Mouse (Mus musculus) liver, postnatal 0 days (tissue): Measurements from ENCODE around the gene 1700020L24Rik. TPM values are rescaled to one million over a fixed set of nuclear protein-coding genes. Genes with fewer than 3 reads are reported as not detected.

Experiments used
- ATAC-seq: fragments of 200-750 bp; cut with Nextera tagmentation; 2 replicates; pipeline ENCODE4 v1.8.0; 2017; ENCODE audit warnings: mild to moderate bottlenecking, moderate library complexity
- DNase-seq: peaks from one replicate; pipeline ENCODE4 v3.0.0-alpha.2; 2016
- H3K27ac ChIP-seq: fragments of 300-500 bp; sonication (generic); 2 replicates; pipeline ENCODE4 v1.5.1; 2014; ENCODE audit warnings: antibody characterized with exemption, moderate library complexity, mild to moderate bottlenecking, low read depth
- H3K27me3 ChIP-seq: fragments of 300-500 bp; sonication (generic); 2 replicates; pipeline ENCODE4 v1.6.1; 2014; ENCODE audit warnings: low read length, control low read depth, mixed read lengths; ENCODE audit not compliant: insufficient read depth
- H3K36me3 ChIP-seq: fragments of 300-500 bp; sonication (generic); replicated peaks from 2 replicates; pipeline ENCODE4 v1.6.1; 2014; ENCODE audit warnings: mild to moderate bottlenecking, control low read depth, low read length, moderate library complexity, mixed read lengths; ENCODE audit not compliant: insufficient read depth
- H3K4me1 ChIP-seq: fragments of 300-500 bp; sonication (generic); 2 replicates; pipeline ENCODE4 v1.6.1; 2014; ENCODE audit warnings: antibody characterized with exemption, mild to moderate bottlenecking, control low read depth; ENCODE audit not compliant: insufficient read depth
- H3K4me2 ChIP-seq: fragments of 300-500 bp; sonication (generic); 2 replicates; pipeline ENCODE4 v1.6.1; 2014; ENCODE audit warnings: low read depth, mild to moderate bottlenecking, low read length, moderate library complexity, mixed read lengths
- H3K4me3 ChIP-seq: fragments of 300-500 bp; sonication (generic); 2 replicates; pipeline ENCODE4 v1.5.1; 2014; ENCODE audit warnings: low read depth, low read length
- H3K9ac ChIP-seq: fragments of 300-500 bp; sonication (generic); replicated peaks from 2 replicates; pipeline ENCODE4 v1.6.1; 2014; ENCODE audit warnings: mild to moderate bottlenecking, moderate library complexity
- H3K9me3 ChIP-seq: fragments of 300-500 bp; sonication (generic); 2 replicates; pipeline ENCODE4 v1.6.1; 2016; ENCODE audit warnings: mild to moderate bottlenecking, control low read depth, low read length, mixed read lengths
- CTCF ChIP-seq: sonication (generic); IDR thresholded peaks from 2 replicates; pipeline ENCODE4 v1.5.1; 2016; ENCODE audit warnings: antibody characterized with exemption, low read depth
- EP300 ChIP-seq: IDR thresholded peaks from 2 replicates; pipeline ENCODE4 v1.6.1; 2016; ENCODE audit warnings: antibody characterized with exemption, low read depth, mild to moderate bottlenecking
- WGBS: fragments of 180-500 bp; shearing (Covaris S2); extraction: QIAGEN DNeasy Blood & Tissue Kit; methylation state at CpG from one replicate; pipeline ENCODE4 v1.1.7; 2014; ENCODE audit not compliant: insufficient replicate concordance; 5-methylcytosine and 5-hydroxymethylcytosine counted together
- polyA plus RNA-seq: library from polyadenylated mRNA; unstranded; fragments of >200 nt; fragmentation: Nextera tagmentation; extraction: Ambion mirVana; gene quantifications from 2 replicates; pipeline ENCODE4 v1.2.1, GENCODE M21; 2015

Gene 1700020L24Rik
- polyA plus RNA-seq, 1 experiment from 2014 or later = 2.6 TPM

- Histone ChIP-seq H3K9ac (no peak overlapping the region), H3K27ac (no peak overlapping the region), H3K4me3 (no peak overlapping the region), H3K4me2 (no peak overlapping the region), H3K4me1 (no peaks in the 10 kb centered on the region; the same call in 1 of the 2 replicates), H3K27me3 (peaks cover 34% of the 10 kb centered on the region), H3K36me3 (no peaks in the 10 kb centered on the region), H3K9me3 (no peaks in the 10 kb centered on the region)
- no peak for ATAC-seq
- no peak for DNase-seq
- 77% methylated on average over 7 of the region's 7 CpGs for WGBS
- TF ChIP-seq EP300 (no peak), CTCF (no peak)
Measured at GRCm38 (mm10) chr11:83417708-83418107, 19.8 kb upstream of the 1700020L24Rik start.

GRCm38 (mm10) chr11:83418566-83418965 lies 18.9 kb upstream of the 1700020L24Rik start:
- Histone ChIP-seq H3K4me2 (no peak overlapping the region), H3K4me1 (no peaks in the 10 kb centered on the region; the same call in 1 of the 2 replicates), H3K4me3 (no peak overlapping the region), H3K36me3 (no peaks in the 10 kb centered on the region), H3K27ac (no peak overlapping the region), H3K9ac (no peak overlapping the region), H3K9me3 (no peaks in the 10 kb centered on the region), H3K27me3 (peaks cover 33% of the 10 kb centered on the region)
- TF ChIP-seq EP300 (no peak), CTCF (peak; percentile 20; the same call in 1 of the 2 replicates)
- WGBS = 6% methylated on average over 37 of the region's 38 CpGs
- ATAC-seq = no peak
- DNase-seq = no peak

- no peak for ATAC-seq
- 22% methylated on average over 4 of the region's 4 CpGs for WGBS
- H3K36me3 ChIP-seq = no peaks in the 10 kb centered on the region
- no peak overlapping the region for H3K4me3 ChIP-seq
- no peak overlapping the region for H3K27ac ChIP-seq
- DNase-seq = no peak
- H3K27me3 ChIP-seq = peaks cover 33% of the 10 kb centered on the region
- H3K4me1 ChIP-seq = no peaks in the 10 kb centered on the region; the same call in 1 of the 2 replicates
- no peak for TF ChIP-seq EP300
- peak; percentile 55 for TF ChIP-seq CTCF
- H3K9me3 ChIP-seq = no peaks in the 10 kb centered on the region
- H3K9ac ChIP-seq = no peak overlapping the region
- no peak overlapping the region for H3K4me2 ChIP-seq
Measured at GRCm38 (mm10) chr11:83420338-83420737, 17.1 kb upstream of the 1700020L24Rik start.

GRCm38 (mm10) chr11:83421305-83421704 lies 16.2 kb upstream of the 1700020L24Rik start:
- Histone ChIP-seq H3K9me3 (no peaks in the 10 kb centered on the region), H3K4me3 (no peak overlapping the region), H3K27ac (no peak overlapping the region), H3K9ac (no peak overlapping the region), H3K4me1 (no peaks in the 10 kb centered on the region; the same call in 1 of the 2 replicates), H3K4me2 (no peak overlapping the region), H3K27me3 (peaks cover 35% of the 10 kb centered on the region), H3K36me3 (no peaks in the 10 kb centered on the region)
- 1% methylated on average over 9 of the region's 9 CpGs for WGBS
- peak; percentile 81 for DNase-seq
- ATAC-seq = no peak
- TF ChIP-seq EP300 = no peak
- TF ChIP-seq CTCF = no peak

- 6% methylated on average over 8 of the region's 8 CpGs for WGBS
- Histone ChIP-seq H3K4me2 (no peak overlapping the region), H3K4me1 (no peaks in the 10 kb centered on the region), H3K9me3 (no peaks in the 10 kb centered on the region), H3K36me3 (no peaks in the 10 kb centered on the region), H3K27ac (no peak overlapping the region), H3K4me3 (no peak overlapping the region), H3K27me3 (peaks cover 29% of the 10 kb centered on the region; the same call in 1 of the 2 replicates), H3K9ac (no peak overlapping the region)
- DNase-seq = peak; percentile 81
- peak; percentile 95 for TF ChIP-seq CTCF
- TF ChIP-seq EP300 = no peak
- 0 out of 2 replicates have a peak, but pooled peaks have one; percentile 38 for ATAC-seq
Measured at GRCm38 (mm10) chr11:83424681-83425080, 12.8 kb upstream of the 1700020L24Rik start.

- Histone ChIP-seq H3K27me3 (peaks cover 14% of the 10 kb centered on the region; the same call in 1 of the 2 replicates), H3K36me3 (no peaks in the 10 kb centered on the region), H3K9ac (no peak overlapping the region), H3K4me2 (peak overlapping the region; percentile 42), H3K4me3 (no peak overlapping the region), H3K4me1 (no peaks in the 10 kb centered on the region), H3K27ac (no peak overlapping the region), H3K9me3 (no peaks in the 10 kb centered on the region)
- DNase-seq = peak; percentile 61
- WGBS = 14% methylated on average over 13 of the region's 17 CpGs
- TF ChIP-seq CTCF (no peak), EP300 (no peak)
- peak; percentile 36; the same call in 1 of the 2 replicates for ATAC-seq
Measured at GRCm38 (mm10) chr11:83426964-83427363, 10.5 kb upstream of the 1700020L24Rik start.
